Mouse (Mus musculus) cerebellum, adult 11 months (tissue): ENCODE measurements at regions not wholly inside any gene's neighbourhood (a gene's known extent, or its start where the extent isn't known, plus 50 kb on each side); places are given as distances from the start of the nearest gene placed in this dataset.

Source experiments
- DNase-seq: peaks from one replicate; pipeline ENCODE4 v3.0.0; 2022

GRCm38 (mm10) chrX:43855901-43856300, 264.9 kb downstream of the Tex13c1 start:
- peak; percentile 2 for DNase-seq

- DNase-seq: no peak
Observed at GRCm38 (mm10) chrX:43884890-43885289, 293.9 kb downstream of the Tex13c1 start.
